Mouse (Mus musculus): ENCODE measurements around the gene Serpinb6b.

DNA sequence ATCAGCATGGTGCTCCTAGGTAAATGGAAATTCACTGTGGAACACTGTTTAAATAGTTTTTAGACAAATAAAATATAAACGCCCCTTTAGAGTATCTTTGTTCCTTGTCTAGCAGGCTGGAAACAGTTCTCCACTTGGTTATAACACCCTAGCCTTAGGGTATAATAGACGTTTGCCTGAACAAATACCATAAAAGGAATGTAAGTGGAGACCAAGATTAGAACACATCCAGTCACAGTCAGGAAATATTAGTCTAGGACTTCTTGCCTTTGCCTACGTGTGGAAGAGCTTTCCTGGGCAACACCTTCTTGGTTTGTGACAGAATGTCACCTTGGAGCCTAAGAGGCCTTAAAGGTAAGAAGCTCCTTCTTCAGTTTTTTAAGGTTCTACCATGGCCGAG lies 8.5 kb upstream of the Serpinb6b start:
- no peak for TF ChIP-seq CTCF (IDR thresholded peaks at IDR 0.05; ENCODE audit: low read depth)
- TF ChIP-seq EP300 (optimal IDR thresholded peaks at IDR 0.05) = no peak
